ENCODE assay signal across 7 mouse cellular contexts in the genomic region with DNA sequence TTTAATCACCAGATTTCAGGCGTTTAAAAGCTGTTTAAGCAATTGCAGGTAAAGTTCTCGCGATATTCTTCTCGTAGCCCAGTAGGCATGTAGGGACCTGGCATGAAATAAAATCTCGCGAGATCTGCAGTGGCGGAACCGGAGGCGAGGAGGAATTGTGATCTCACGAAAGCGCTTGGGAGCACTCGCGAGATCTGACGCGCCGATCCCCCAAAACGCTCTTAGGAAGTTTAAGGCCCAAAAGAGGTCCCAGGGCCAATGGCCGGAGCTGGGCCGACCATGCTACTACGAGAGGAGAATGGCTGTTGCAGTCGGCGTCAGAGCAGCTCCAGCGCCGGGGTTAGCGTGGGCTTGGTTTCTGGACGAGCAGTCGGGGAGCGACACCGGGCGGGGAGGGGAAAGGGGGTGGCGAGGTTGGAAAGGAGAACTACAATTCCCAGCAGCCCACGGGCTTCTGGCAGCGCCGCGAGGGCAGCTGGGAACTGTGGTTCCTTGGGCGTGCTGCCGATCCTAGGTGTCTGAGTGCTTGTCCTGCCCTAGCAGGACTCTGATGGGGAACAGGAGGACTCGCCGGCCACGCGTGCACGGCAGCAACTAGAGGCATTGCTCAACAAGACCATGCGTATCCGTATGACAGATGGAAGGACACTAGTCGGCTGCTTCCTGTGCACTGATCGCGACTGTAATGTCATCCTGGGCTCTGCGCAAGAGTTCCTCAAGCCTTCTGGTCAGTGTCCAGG. TPM values are rescaled to one million over a fixed set of nuclear protein-coding genes. Genes with fewer than 3 reads are reported as not detected.
DNase-seq lines count a peak whose midpoint lies in the region; ATAC-seq lines count a peak whose summit lies in the region.

No protein-coding gene starts in this region.

- peak overlapping the region; percentile 98 for H3K27ac ChIP-seq in intestine, embryonic 15.5 days
- peak overlapping the region; percentile 99 for H3K27ac ChIP-seq in midbrain, embryonic 10.5 days (replicated peaks)

- peaks cover 38% of the 10 kb centered on the region for H3K4me1 ChIP-seq in intestine, embryonic 15.5 days (replicated peaks)
- H3K4me1 ChIP-seq in midbrain, embryonic 10.5 days = peaks cover 54% of the 10 kb centered on the region

- peak overlapping the region; percentile 71 for H3K4me3 ChIP-seq in intestine, embryonic 15.5 days (replicated peaks)
- peak overlapping the region; percentile 63 for H3K4me3 ChIP-seq in midbrain, embryonic 10.5 days

- peak; percentile 97 to 99 for DNase-seq in adrenal gland, adult (ENCODE audit: inconsistent age in 2 of 2, low spot score in 1 of 2)
- DNase-seq in embryo, embryonic 11 days = peak; percentile 99
- peak; percentile 95 for DNase-seq in gastrocnemius, postnatal 25 days
- DNase-seq in left cerebral cortex, postnatal 25 days (ENCODE audit: low spot score in 2 of 2) = peak; percentile 98 to 99
- peak; percentile 97 for DNase-seq in midbrain, embryonic 10.5 days (ENCODE audit: low spot score)
- DNase-seq in right cerebral cortex, postnatal 4 days = peak; percentile 87

- intact Hi-C loops in left cerebral cortex, postnatal 25 days (cut with DNase I) = loop anchor here (5.0 kb wide), 1 partner anchor 181 kb away; no protein-coding TSS in a partner anchor

- peak; percentile 94 for ATAC-seq in intestine, embryonic 15.5 days

- H3K9me3 ChIP-seq in intestine, embryonic 15.5 days = no peaks in the 10 kb centered on the region
- no peaks in the 10 kb centered on the region for H3K9me3 ChIP-seq in midbrain, embryonic 10.5 days (replicated peaks)

- peak overlapping the region; percentile 69 for H3K4me2 ChIP-seq in intestine, embryonic 15.5 days (replicated peaks)

- H3K36me3 ChIP-seq in intestine, embryonic 15.5 days = peaks cover 14% of the 10 kb centered on the region
- peaks cover 27% of the 10 kb centered on the region for H3K36me3 ChIP-seq in midbrain, embryonic 10.5 days

- no peaks in the 10 kb centered on the region for H3K27me3 ChIP-seq in intestine, embryonic 15.5 days (replicated peaks)
- H3K27me3 ChIP-seq in midbrain, embryonic 10.5 days (ENCODE audit: low read depth, poor library complexity, severe bottlenecking) = peaks cover 20% of the 10 kb centered on the region

- WGBS in intestine, embryonic 15.5 days = under 1% methylated on average over 48 of the region's 48 CpGs
- under 1% methylated on average over 48 of the region's 48 CpGs for WGBS in midbrain, embryonic 10.5 days

- peak overlapping the region; percentile 93 for H3K9ac ChIP-seq in intestine, embryonic 15.5 days

RNA-seq across cellular contexts. Expression of a gene that starts 0.4 kb away (rescaled TPM):
- 10 to 100 TPM; 26.5 to 26.9 TPM for total RNA-seq in gastrocnemius, postnatal 25 days (2021)
- 22.7 and 24.8 TPM in 2 replicates for polyA plus RNA-seq in intestine, embryonic 15.5 days (2015; fragmentation: Nextera tagmentation; extraction: Ambion mirVana)
- 10 to 100 TPM; 35.9 to 41.3 TPM for total RNA-seq in left cerebral cortex, postnatal 25 days (2021)
- polyA plus RNA-seq in midbrain, embryonic 10.5 days (2016; fragmentation: Nextera tagmentation; extraction: Ambion mirVana) = 50.4 and 57.3 TPM in 2 replicates

RNA-seq across cellular contexts. Expression of a gene that starts 0.5 kb away (rescaled TPM):
- total RNA-seq in gastrocnemius, postnatal 25 days (2021) = 10 to 100 TPM; 60.4 to 65.0 TPM
- 154 and 182 TPM in 2 replicates for polyA plus RNA-seq in intestine, embryonic 15.5 days (2015; fragmentation: Nextera tagmentation; extraction: Ambion mirVana)
- total RNA-seq in left cerebral cortex, postnatal 25 days (2021) = 100 to 1,000 TPM; 105 to 109 TPM
- polyA plus RNA-seq in midbrain, embryonic 10.5 days (2016; fragmentation: Nextera tagmentation; extraction: Ambion mirVana) = 145 and 146 TPM in 2 replicates

RNA-seq across cellular contexts. Expression of a gene that starts 2.2 kb away (rescaled TPM):
- total RNA-seq in gastrocnemius, postnatal 25 days (2021) = 1 to 10 TPM; 6.1 to 7.0 TPM
- 30.7 and 32.1 TPM in 2 replicates for polyA plus RNA-seq in intestine, embryonic 15.5 days (2015; fragmentation: Nextera tagmentation; extraction: Ambion mirVana)
- 1 to 10 TPM; 3.6 to 3.8 TPM for total RNA-seq in left cerebral cortex, postnatal 25 days (2021)
- polyA plus RNA-seq in midbrain, embryonic 10.5 days (2016; fragmentation: Nextera tagmentation; extraction: Ambion mirVana) = 16.9 and 21.4 TPM in 2 replicates

RNA-seq across cellular contexts. Expression of a gene that starts 17.7 kb away (rescaled TPM):
- total RNA-seq in gastrocnemius, postnatal 25 days (2021) = 10 to 100 TPM; 23.9 to 27.7 TPM
- 23.7 and 24.3 TPM in 2 replicates for polyA plus RNA-seq in intestine, embryonic 15.5 days (2015; fragmentation: Nextera tagmentation; extraction: Ambion mirVana)
- total RNA-seq in left cerebral cortex, postnatal 25 days (2021) = 10 to 100 TPM; 23.3 to 25.3 TPM
- 31.8 and 37.1 TPM in 2 replicates for polyA plus RNA-seq in midbrain, embryonic 10.5 days (2016; fragmentation: Nextera tagmentation; extraction: Ambion mirVana)

RNA-seq across cellular contexts. Expression of a gene that starts 26.6 kb away (rescaled TPM):
- total RNA-seq in gastrocnemius, postnatal 25 days (2021) = 10 to 100 TPM; 12.0 to 13.9 TPM
- polyA plus RNA-seq in intestine, embryonic 15.5 days (2015; fragmentation: Nextera tagmentation; extraction: Ambion mirVana) = 39.9 and 44.1 TPM in 2 replicates
- 100 to 1,000 TPM; 449 to 474 TPM for total RNA-seq in left cerebral cortex, postnatal 25 days (2021)
- 41.7 and 50.6 TPM in 2 replicates for polyA plus RNA-seq in midbrain, embryonic 10.5 days (2016; fragmentation: Nextera tagmentation; extraction: Ambion mirVana)

Comparison
In these comparisons a context has a peak if more than half of its experiments do, and no peak if none do; other contexts are left out.
1. Peak in every context shown above with its lines: DNase-seq, ATAC-seq, H3K4me3 ChIP-seq and H3K27ac ChIP-seq.